17 mouse cellular contexts compared by ENCODE assay signal in genomic region chr14:104827404-104827803, GRCm38 (mm10).
"Had no signal": no experiment of that assay in that cellular context is flagged by ENCODE, and none has a peak within 500 bp of the region (broad histone marks: within the 10 kb centered on the region; RNA-seq: fewer than 3 reads in every experiment).

No protein-coding gene starts in this region.

- H3K4me3 ChIP-seq: limb, embryonic 12.5 days; liver, embryonic 13.5 days; lung, embryonic 15.5 days; megakaryocyte, embryonic 14.5 days; midbrain, embryonic 13.5 days had no signal

- H3K27me3 ChIP-seq: limb, embryonic 12.5 days; liver, embryonic 13.5 days; lung, embryonic 15.5 days; megakaryocyte, embryonic 14.5 days; midbrain, embryonic 13.5 days had no signal

- ATAC-seq: liver, postnatal 0 days; midbrain, embryonic 13.5 days had no signal

- H3K4me2 ChIP-seq: limb, embryonic 12.5 days; liver, embryonic 13.5 days; lung, embryonic 15.5 days; midbrain, embryonic 13.5 days had no signal

- H3K36me3 ChIP-seq: limb, embryonic 12.5 days; liver, embryonic 13.5 days; lung, embryonic 15.5 days; midbrain, embryonic 13.5 days had no signal

- H3K4me1 ChIP-seq: limb, embryonic 12.5 days; liver, embryonic 13.5 days; lung, embryonic 15.5 days; megakaryocyte, embryonic 14.5 days had no signal

- DNase-seq: kidney, postnatal 36 days; layer of hippocampus, adult 9-11 months; layer of hippocampus, postnatal 36 days; liver; liver, embryonic 13.5 days; liver, postnatal 0 days; lung, postnatal 14 days; right cerebral cortex, postnatal 4 days; spleen, adult 18-20 months; thymus, adult 18-20 months; thymus, postnatal 14 days had no signal

- H3K27ac ChIP-seq: kidney, postnatal 0 days; limb, embryonic 12.5 days; liver, embryonic 13.5 days; lung, embryonic 15.5 days; macrophage; midbrain, embryonic 13.5 days had no signal

- H3K9ac ChIP-seq: limb, embryonic 12.5 days; liver, embryonic 13.5 days; liver, postnatal 0 days; lung, embryonic 15.5 days; midbrain, embryonic 13.5 days had no signal

- H3K9me3 ChIP-seq: limb, embryonic 12.5 days; liver, embryonic 13.5 days; lung, embryonic 15.5 days; megakaryocyte, embryonic 14.5 days; midbrain, embryonic 13.5 days had no signal
